Mouse (Mus musculus): Measurements from ENCODE around the gene Hist2h2be. TPM values are rescaled to one million over a fixed set of nuclear protein-coding genes. Genes with fewer than 3 reads are reported as not detected.

Hist2h2be gene
- total and polyA plus RNA-seq, 3 experiments = 2.3 to 3.8 (median 2.9) TPM

DNA sequence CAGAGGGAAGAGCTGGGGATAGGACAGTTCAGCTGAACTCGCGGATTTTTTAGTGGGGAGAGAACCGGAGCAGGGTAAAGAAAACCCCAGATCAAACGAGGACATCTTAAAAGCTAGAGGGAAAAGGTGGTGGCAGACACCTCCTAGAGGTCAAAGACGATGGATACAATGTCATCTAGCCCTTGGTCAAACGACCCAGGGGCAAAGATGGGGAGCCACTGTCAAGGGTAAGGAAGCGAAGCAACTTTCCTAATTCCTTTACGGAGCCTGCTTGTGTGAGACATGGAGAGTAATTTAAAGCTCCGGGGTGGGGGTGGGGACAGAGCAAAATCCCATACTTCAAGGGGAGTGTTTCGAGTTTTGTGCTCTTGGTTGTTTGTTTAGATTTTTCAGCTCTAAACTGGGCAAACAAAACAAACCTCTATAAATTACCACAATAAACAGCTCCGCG is 1.7 kb upstream of the Hist2h2be start:
- Histone ChIP-seq H3K4me2 (ENCODE audit: insufficient read depth, low read depth, poor library complexity, severe bottlenecking) (peak overlapping the region; percentile 86), H3K4me3 (replicated peaks in 1 of 3; ENCODE audit: low read depth in 2 of 3, low read length in 2 of 3, poor library complexity in 1 of 3) (peak overlapping the region; percentile 62 to 75 (median 73)), H3K79me2 (replicated peaks; ENCODE audit: control insufficient read depth, extremely low read depth, insufficient read depth, poor library complexity, severe bottlenecking) (peaks cover 14% of the 10 kb centered on the region), H3K4me1 (ENCODE audit: control insufficient read depth in 1 of 2, insufficient read depth in 2 of 2) (peaks cover 2 to 27% of the 10 kb centered on the region in 2 experiments; a peak in 3 of 4 replicates), H3K27me3 (replicated peaks) (no peaks in the 10 kb centered on the region), H3K36me3 (replicated peaks in 1 of 2; ENCODE audit: control insufficient read depth in 1 of 2, insufficient read depth in 1 of 2, low read length in 1 of 2) (no peaks in the 10 kb centered on the region), H3K9me3 (replicated peaks; ENCODE audit: low read length) (no peaks in the 10 kb centered on the region), H3K27ac (ENCODE audit: insufficient read depth, low read depth) (peak overlapping the region; percentile 42; the same call in 1 of the 2 replicates), H3K9ac (ENCODE audit: insufficient read depth, low read depth) (peak overlapping the region; percentile 99)
- dilution Hi-C loops (cut with MboI; ENCODE audit: extremely low pct_ligation_motif_present, extremely low pct_unique_long_range_greater_than_20kb, low sequenced_read_pairs) = no loop called here
- no peak for TF ChIP-seq TCF12 (IDR thresholded peaks at IDR 0.05; ENCODE audit: low read depth, low read length)
- TF ChIP-seq TBP (conservative IDR thresholded peaks at IDR 0.05; ENCODE audit: low read depth, low read length) = no peak
- no peak for TF ChIP-seq USF2 (conservative IDR thresholded peaks at IDR 0.05; ENCODE audit: low read depth, low read length)
- no peak for TF ChIP-seq MYC (IDR thresholded peaks at IDR 0.05; ENCODE audit: low read depth, low read length)
- no peak; the same call in 1 of the 2 replicates for TF ChIP-seq ETS1 (conservative IDR thresholded peaks at IDR 0.05; ENCODE audit: low read depth, low read length)
- no peak for TF ChIP-seq ZKSCAN1 (IDR thresholded peaks at IDR 0.05; ENCODE audit: borderline replicate concordance, low read depth, low read length)
- no peak for TF ChIP-seq ELF1 (IDR thresholded peaks at IDR 0.05; ENCODE audit: low read depth, low read length)
- TF ChIP-seq E2F4 (IDR thresholded peaks at IDR 0.05; ENCODE audit: insufficient replicate concordance, low read depth, low read length) = no peak
- TF ChIP-seq POLR2AphosphoS2 (IDR thresholded peaks at IDR 0.05; ENCODE audit: low read depth, low read length) = no peak
- no peak for TF ChIP-seq JUN (IDR thresholded peaks at IDR 0.05; ENCODE audit: insufficient read depth, low read depth, low read length)
- TF ChIP-seq SIN3A (IDR thresholded peaks at IDR 0.05; ENCODE audit: low read length) = no peak
- no peak for TF ChIP-seq HCFC1 (IDR thresholded peaks at IDR 0.05; ENCODE audit: low read depth, low read length)
- TF ChIP-seq ZNF384 (IDR thresholded peaks at IDR 0.05; ENCODE audit: low read depth, low read length) = no peak
- TF ChIP-seq POLR2A (IDR thresholded peaks at IDR 0.05; ENCODE audit: low read depth, low read length) = no peak; the same call in 1 of the 2 replicates
- TF ChIP-seq NRF1 (IDR thresholded peaks at IDR 0.05; ENCODE audit: low read depth, low read length) = no peak
- no peak for TF ChIP-seq PAX5 (IDR thresholded peaks at IDR 0.05; ENCODE audit: low read length)
- TF ChIP-seq JUND (conservative IDR thresholded peaks at IDR 0.05; ENCODE audit: low read depth, low read length) = no peak
- TF ChIP-seq SMC3 (IDR thresholded peaks at IDR 0.05; ENCODE audit: low read depth, low read length) = peak; percentile 59
- no peak for TF ChIP-seq BHLHE40 (IDR thresholded peaks at IDR 0.05; ENCODE audit: low read depth, low read length)
- TF ChIP-seq RAD21 (IDR thresholded peaks at IDR 0.05; ENCODE audit: low read depth, low read length) = peak; percentile 71
- TF ChIP-seq ZMIZ1 (IDR thresholded peaks at IDR 0.05; ENCODE audit: low read depth, low read length) = no peak
- TF ChIP-seq NELFE (IDR thresholded peaks at IDR 0.05; ENCODE audit: low read depth, low read length) = no peak
- no peak for TF ChIP-seq RCOR1 (conservative IDR thresholded peaks at IDR 0.05; ENCODE audit: low read depth, low read length)
- TF ChIP-seq MAFK (IDR thresholded peaks at IDR 0.05; ENCODE audit: insufficient replicate concordance, low read length) = no peak
- TF ChIP-seq MAX (IDR thresholded peaks at IDR 0.05; ENCODE audit: low read length) = no peak
- 0 out of 2 replicates have a peak, but pooled peaks have one; percentile 3 for TF ChIP-seq CHD2 (IDR thresholded peaks at IDR 0.05; ENCODE audit: low read length)
- TF ChIP-seq IRF4 (IDR thresholded peaks at IDR 0.05; ENCODE audit: low read depth, low read length) = no peak
- no peak for TF ChIP-seq USF1 (IDR thresholded peaks at IDR 0.05; ENCODE audit: low read depth, low read length)
- no peak for TF ChIP-seq UBTF (IDR thresholded peaks at IDR 0.05; ENCODE audit: low read depth, low read length)
- TF ChIP-seq CHD1 (IDR thresholded peaks at IDR 0.05; ENCODE audit: low read depth, low read length) = peak; percentile 8; the same call in 1 of the 2 replicates
- no peak for TF ChIP-seq EP300 (IDR thresholded peaks at IDR 0.05; ENCODE audit: low read length)
- peak in 1 of 2 experiments; percentile 72; a peak in 2 of 4 replicates for TF ChIP-seq CTCF (conservative IDR thresholded peaks at IDR 0.05 in 1 of 2, IDR thresholded peaks at IDR 0.05 in 1 of 2; ENCODE audit: low read depth in 2 of 2, low read length in 2 of 2)
- no peak for TF ChIP-seq GABPA (IDR thresholded peaks at IDR 0.05; ENCODE audit: insufficient replicate concordance, low read depth, low read length)
- TF ChIP-seq ZC3H11A (IDR thresholded peaks at IDR 0.05; ENCODE audit: low read depth, low read length) = no peak
- DNase-seq (ENCODE audit: extremely low read depth) = peak; percentile 71
- in situ Hi-C loops (cut with MboI; ENCODE audit: low pct_ligation_motif_present, low pct_unique_long_range_greater_than_20kb, low sequenced_read_pairs) = no loop called here
